Mouse (Mus musculus) gonadal fat pad, adult 2 months (tissue): ENCODE measurements around the gene Tmed3. TPM values are rescaled to one million over a fixed set of nuclear protein-coding genes. Genes with fewer than 3 reads are reported as not detected.

Source experiments
- polyA plus RNA-seq: library from polyadenylated mRNA; depleted of rRNA; stranded (reverse); fragments of >200 nt; gene quantifications from 2 replicates; pipeline ENCODE4 v1.2.3, GENCODE M21; 2012; rRNA removed

Tmed3 gene
- polyA plus RNA-seq, 1 experiment, result 485 TPM

Other genes with a start within 250 kb of the Tmed3 start
- gene Minar1, start 81.9 kb downstream of the Tmed3 start, polyA plus RNA-seq, result 0.11 TPM in 1 of 2 replicates, not detected in the other
- gene Ankrd34c, start 33.4 kb upstream of the Tmed3 start, polyA plus RNA-seq, result 0.03 TPM in 1 of 2 replicates, not detected in the other
- gene Rasgrf1, start 204.8 kb upstream of the Tmed3 start, polyA plus RNA-seq, result 22.8 and 25.7 TPM in 2 replicates